Mouse (Mus musculus) liver, adult (tissue): ENCODE results near the gene Ube2z.

Experiments
- GATA4 ChIP-seq: IDR thresholded peaks from 2 replicates; pipeline ENCODE4 v1.6.1; 2014; ENCODE audit warnings: mild to moderate bottlenecking, low read length; ENCODE audit not compliant: insufficient replicate concordance

Gene Ube2z

GRCm38 (mm10) chr11:96073295-96073993 is 8.3 kb upstream of the Ube2z start:
- TF ChIP-seq GATA4 = no peak

- TF ChIP-seq GATA4 = no peak
Observed at GRCm38 (mm10) chr11:96071013-96071412, 5.8 kb upstream of the Ube2z start.

- TF ChIP-seq GATA4 = no peak
Observed at GRCm38 (mm10) chr11:96070353-96070752, 5.2 kb upstream of the Ube2z start.

GRCm38 (mm10) chr11:96068231-96068630 is 3.0 kb upstream of the Ube2z start:
- no peak for TF ChIP-seq GATA4

GRCm38 (mm10) chr11:96064521-96065214 is 520 bp downstream of the Ube2z start:
- no peak for TF ChIP-seq GATA4

GRCm38 (mm10) chr11:96058309-96058708 is 6.9 kb downstream of the Ube2z start:
- TF ChIP-seq GATA4 = no peak

- TF ChIP-seq GATA4 = no peak
Observed at GRCm38 (mm10) chr11:96050854-96051253, 14.3 kb downstream of the Ube2z start.

- TF ChIP-seq GATA4 = no peak
Observed at GRCm38 (mm10) chr11:96049939-96050338, 15.2 kb downstream of the Ube2z start.

- TF ChIP-seq GATA4 = no peak
Observed at GRCm38 (mm10) chr11:96047469-96048373, 17.5 kb downstream of the Ube2z start.

GRCm38 (mm10) chr11:96046793-96047192 is 18.4 kb downstream of the Ube2z start:
- TF ChIP-seq GATA4 = no peak

GRCm38 (mm10) chr11:96046028-96046427 is 19.2 kb downstream of the Ube2z start:
- no peak for TF ChIP-seq GATA4

- TF ChIP-seq GATA4 = no peak
Observed at GRCm38 (mm10) chr11:96044803-96045567, 20.2 kb downstream of the Ube2z start.

- no peak for TF ChIP-seq GATA4
Observed at GRCm38 (mm10) chr11:96038560-96038959, 26.6 kb downstream of the Ube2z start.

- no peak for TF ChIP-seq GATA4
Observed at GRCm38 (mm10) chr11:96037499-96037898, 27.7 kb downstream of the Ube2z start.

- TF ChIP-seq GATA4 = no peak
Observed at GRCm38 (mm10) chr11:96035133-96035532, 30.1 kb downstream of the Ube2z start.
